Mouse (Mus musculus) granulocyte monocyte progenitor cell, adult 5-6 weeks (primary cell): ENCODE results near the gene Ces3b. TPM values are rescaled to one million over a fixed set of nuclear protein-coding genes. Genes with fewer than 3 reads are reported as not detected.

Experiments
- ATAC-seq: replicated peaks from 2 replicates; pipeline ENCODE4 v1.8.0; 2016; ENCODE audit warnings: mild to moderate bottlenecking, moderate TSS enrichment, inconsistent platforms; ENCODE audit not compliant: poor library complexity, severe bottlenecking
- total RNA-seq, 2 experiments: library from RNA; stranded (forward) in 1 of 2; stranded (reverse) in 1 of 2; fragments of 200-712, 200-1000 nt in 1 of 2; fragments of >200 nt in 1 of 2; fragmentation: Nextera tagmentation in 1 of 2; gene quantifications; 2 replicates each; pipeline ENCODE4 v1.2.3; 2014 to 2017

Ces3b gene
- total RNA-seq, 2 experiments from 2014 or later = not detected

DNA sequence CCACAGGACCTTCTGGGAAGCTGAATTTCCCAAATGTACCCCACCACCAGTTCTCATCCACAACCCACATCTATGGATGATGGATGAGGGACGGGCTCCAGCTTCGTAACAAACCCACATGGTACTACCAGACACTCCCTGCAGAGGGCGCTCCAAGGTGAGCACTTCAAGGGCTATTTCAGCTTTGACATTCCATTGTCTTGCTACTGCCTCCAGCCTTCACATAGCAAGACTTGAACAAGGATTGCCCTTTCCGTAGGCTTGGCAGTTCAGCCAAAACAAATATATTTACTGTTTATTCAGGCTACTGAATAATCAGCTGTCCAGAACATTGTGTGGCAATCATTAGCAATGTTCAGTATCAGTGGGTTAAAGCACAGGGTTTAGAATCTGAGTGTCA, 54.9 kb downstream of the Ces3b start:
- peak; percentile 80 for ATAC-seq

DNA sequence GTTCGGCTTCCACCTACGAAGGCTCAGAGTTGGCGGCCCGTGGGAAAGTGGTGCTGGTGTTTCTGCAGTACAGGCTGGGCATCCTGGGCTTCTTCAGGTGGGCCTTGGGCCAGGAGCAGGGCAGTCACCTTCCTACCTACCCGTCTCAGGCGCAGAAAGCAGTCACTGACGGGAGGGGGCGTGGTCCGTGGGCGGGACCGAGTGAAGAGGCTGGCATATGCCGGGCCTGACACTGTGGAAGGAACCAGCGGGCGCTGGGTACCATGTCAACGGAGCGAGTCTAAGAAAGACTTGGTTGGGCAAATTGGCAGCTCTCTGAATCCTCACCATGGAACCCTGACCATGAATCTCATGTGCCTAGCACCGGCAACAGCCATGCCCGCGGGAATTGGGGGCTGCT, 58.8 kb downstream of the Ces3b start:
- ATAC-seq = peak; percentile 66

Other genes with a start within 250 kb of the Ces3b start
- not detected in 2 replicates for gene Ces2c, start 236.7 kb upstream of the Ces3b start, total RNA-seq (2014; fragmentation: Nextera tagmentation)
- not detected in 2 replicates for gene Ces2c, start 236.7 kb upstream of the Ces3b start, total RNA-seq (2017)
- gene Ces2e, start 157.5 kb upstream of the Ces3b start, total RNA-seq (2014; fragmentation: Nextera tagmentation) = not detected in 2 replicates
- not detected in 2 replicates for gene Ces2e, start 157.5 kb upstream of the Ces3b start, total RNA-seq (2017)
- not detected in 2 replicates for gene Ces2f, start 136.4 kb upstream of the Ces3b start, total RNA-seq (2014; fragmentation: Nextera tagmentation)
- gene Ces2f, start 136.4 kb upstream of the Ces3b start, total RNA-seq (2017) = not detected in 2 replicates
- 0.15 and 0.32 TPM in 2 replicates for gene Ces2g, start 122.0 kb upstream of the Ces3b start, total RNA-seq (2014; fragmentation: Nextera tagmentation)
- 0.65 and 0.88 TPM in 2 replicates for gene Ces2g, start 122.0 kb upstream of the Ces3b start, total RNA-seq (2017)
- not detected in 2 replicates for gene Ces2h, start 82.9 kb upstream of the Ces3b start, total RNA-seq (2014; fragmentation: Nextera tagmentation)
- not detected in 2 replicates for gene Ces2h, start 82.9 kb upstream of the Ces3b start, total RNA-seq (2017)
- gene Ces3a, start 35.2 kb upstream of the Ces3b start, total RNA-seq (2014; fragmentation: Nextera tagmentation) = not detected in 2 replicates
- gene Ces3a, start 35.2 kb upstream of the Ces3b start, total RNA-seq (2017) = not detected in 2 replicates
- not detected in 2 replicates for gene Ces4a, start 48.0 kb downstream of the Ces3b start, total RNA-seq (2014; fragmentation: Nextera tagmentation)
- not detected in 2 replicates for gene Ces4a, start 48.0 kb downstream of the Ces3b start, total RNA-seq (2017)
- gene Cbfb, start 86.9 kb downstream of the Ces3b start, total RNA-seq (2014; fragmentation: Nextera tagmentation) = 119 and 135 TPM in 2 replicates
- 177 and 185 TPM in 2 replicates for gene Cbfb, start 86.9 kb downstream of the Ces3b start, total RNA-seq (2017)
- gene D230025D16Rik, start 141.4 kb downstream of the Ces3b start, total RNA-seq (2014; fragmentation: Nextera tagmentation) = 30.9 and 41.0 TPM in 2 replicates
- 21.8 and 25.7 TPM in 2 replicates for gene D230025D16Rik, start 141.4 kb downstream of the Ces3b start, total RNA-seq (2017)
- gene B3gnt9, start 171.4 kb downstream of the Ces3b start, total RNA-seq (2014; fragmentation: Nextera tagmentation) = 0.32 TPM in 1 of 2 replicates, not detected in the other
- 1.0 TPM in 1 of 2 replicates, not detected in the other for gene B3gnt9, start 171.4 kb downstream of the Ces3b start, total RNA-seq (2017)
- gene Tradd, start 180.9 kb downstream of the Ces3b start, total RNA-seq (2014; fragmentation: Nextera tagmentation) = 8.7 and 9.4 TPM in 2 replicates
- gene Tradd, start 180.9 kb downstream of the Ces3b start, total RNA-seq (2017) = 15.8 and 21.0 TPM in 2 replicates
- 0.21 and 4.4 TPM in 2 replicates for gene Fbxl8, start 180.9 kb downstream of the Ces3b start, total RNA-seq (2014; fragmentation: Nextera tagmentation)
- gene Fbxl8, start 180.9 kb downstream of the Ces3b start, total RNA-seq (2017) = 1.7 and 3.6 TPM in 2 replicates
- gene Hsf4, start 186.0 kb downstream of the Ces3b start, total RNA-seq (2014; fragmentation: Nextera tagmentation) = not detected in 2 replicates
- gene Hsf4, start 186.0 kb downstream of the Ces3b start, total RNA-seq (2017) = not detected in 2 replicates
- gene Nol3, start 192.4 kb downstream of the Ces3b start, total RNA-seq (2014; fragmentation: Nextera tagmentation) = not detected in 2 replicates
- not detected in 2 replicates for gene Nol3, start 192.4 kb downstream of the Ces3b start, total RNA-seq (2017)
- 2.7 and 4.0 TPM in 2 replicates for gene 4931428F04Rik, start 206.1 kb downstream of the Ces3b start, total RNA-seq (2014; fragmentation: Nextera tagmentation)
- gene 4931428F04Rik, start 206.1 kb downstream of the Ces3b start, total RNA-seq (2017) = 0.56 and 0.93 TPM in 2 replicates
- gene Exoc3l, start 212.3 kb downstream of the Ces3b start, total RNA-seq (2014; fragmentation: Nextera tagmentation) = not detected in 2 replicates
- gene Exoc3l, start 212.3 kb downstream of the Ces3b start, total RNA-seq (2017) = 0.60 and 2.5 TPM in 2 replicates
- 139 and 170 TPM in 2 replicates for gene E2f4, start 213.9 kb downstream of the Ces3b start, total RNA-seq (2014; fragmentation: Nextera tagmentation)
- 44.3 and 50.9 TPM in 2 replicates for gene E2f4, start 213.9 kb downstream of the Ces3b start, total RNA-seq (2017)
- gene Elmo3, start 221.8 kb downstream of the Ces3b start, total RNA-seq (2014; fragmentation: Nextera tagmentation) = 2.6 and 5.6 TPM in 2 replicates
- gene Elmo3, start 221.8 kb downstream of the Ces3b start, total RNA-seq (2017) = 0.05 and 3.2 TPM in 2 replicates
- gene Lrrc29, start 242.5 kb downstream of the Ces3b start, total RNA-seq (2014; fragmentation: Nextera tagmentation) = 5.2 and 5.3 TPM in 2 replicates
- gene Lrrc29, start 242.5 kb downstream of the Ces3b start, total RNA-seq (2017) = 2.0 and 2.3 TPM in 2 replicates
- 82.8 and 106 TPM in 2 replicates for gene Tmem208, start 242.6 kb downstream of the Ces3b start, total RNA-seq (2014; fragmentation: Nextera tagmentation)
- gene Tmem208, start 242.6 kb downstream of the Ces3b start, total RNA-seq (2017) = 37.1 and 64.8 TPM in 2 replicates